Mouse (Mus musculus) small intestine, adult 2 months (tissue): ENCODE measurements at regions not wholly inside any gene's neighbourhood (a gene's known extent, or its start where the extent isn't known, plus 50 kb on each side); places are given as distances from the start of the nearest gene placed in this dataset.
"Not testable (repeated sequence)": the region's sequence is repeated elsewhere in the genome, so short reads cannot be mapped to it uniquely, and the experiment has no call there.

ENCODE experiments used
- H3K27ac ChIP-seq: fragments of 200-500 bp; 2 replicates; pipeline ENCODE4 v1.5.1; 2012; ENCODE audit warnings: low read depth, low read length, control low read depth, inconsistent platforms; ENCODE audit not compliant: insufficient read depth
- H3K27me3 ChIP-seq: fragments of 200-500 bp; 2 replicates; pipeline ENCODE4 v1.6.1; 2012; ENCODE audit warnings: mild to moderate bottlenecking, moderate library complexity, low read length, inconsistent platforms; ENCODE audit not compliant: control insufficient read depth, insufficient read depth
- H3K36me3 ChIP-seq: fragments of 200-500 bp; 2 replicates; pipeline ENCODE4 v1.6.1; 2012; ENCODE audit warnings: mild to moderate bottlenecking, low read length, control low read depth, inconsistent platforms; ENCODE audit not compliant: control insufficient read depth, insufficient read depth
- H3K4me1 ChIP-seq: fragments of 200-500 bp; 2 replicates; pipeline ENCODE4 v1.6.1; 2012; ENCODE audit warnings: low read length, inconsistent platforms, mixed read lengths; ENCODE audit not compliant: control insufficient read depth, insufficient read depth, insufficient read length
- H3K4me3 ChIP-seq: fragments of 200-500 bp; 2 replicates; pipeline ENCODE4 v1.5.1; 2012; ENCODE audit warnings: low read depth, mild to moderate bottlenecking, control low read depth, inconsistent platforms, low read length, moderate library complexity
- CTCF ChIP-seq: fragments of 200-500 bp; IDR thresholded peaks from 2 replicates; pipeline ENCODE4 v1.5.1; 2012; ENCODE audit warnings: low read depth, mild to moderate bottlenecking, control low read depth, inconsistent platforms, low read length, moderate library complexity, mixed read lengths; ENCODE audit not compliant: insufficient replicate concordance, insufficient read length; ENCODE audit errors: extremely low read depth
- POLR2A ChIP-seq: fragments of 200-500 bp; IDR thresholded peaks from 2 replicates; pipeline ENCODE4 v1.6.1; 2012; ENCODE audit warnings: low read depth, mild to moderate bottlenecking, control low read depth, inconsistent platforms, low read length, moderate library complexity
- WGBS: fragments of 180-500 bp; shearing (Covaris S2); methylation state at CpG from one replicate; pipeline ENCODE4 v1.1.7; 2018; 5-methylcytosine and 5-hydroxymethylcytosine counted together

GRCm38 (mm10) chr15:5817901-5818576, 481.5 kb upstream of the Dab2 start:
- WGBS = 59% methylated on average over 7 of the region's 7 CpGs
- H3K4me1 ChIP-seq = no peaks in the 10 kb centered on the region
- TF ChIP-seq CTCF (no peak), POLR2A (no peak)
- no peaks in the 10 kb centered on the region for H3K27me3 ChIP-seq
- no peak overlapping the region for H3K4me3 ChIP-seq
- H3K36me3 ChIP-seq = no peaks in the 10 kb centered on the region
- no peak overlapping the region for H3K27ac ChIP-seq

- Histone ChIP-seq H3K4me1 (no peaks in the 10 kb centered on the region), H3K27me3 (no peaks in the 10 kb centered on the region), H3K36me3 (no peaks in the 10 kb centered on the region), H3K27ac (no peak overlapping the region), H3K4me3 (no peak overlapping the region)
- WGBS = 59% methylated on average over 4 of the region's 4 CpGs
- no peak for TF ChIP-seq POLR2A
- no peak for TF ChIP-seq CTCF
Measured at GRCm38 (mm10) chr15:5839963-5840362, 459.6 kb upstream of the Dab2 start.

- not testable (repeated sequence) for H3K27ac ChIP-seq, H3K4me3 ChIP-seq, H3K4me1 ChIP-seq, H3K27me3 ChIP-seq, H3K36me3 ChIP-seq
- 92% methylated on average over 15 of the region's 15 CpGs for WGBS
Measured at GRCm38 (mm10) chr15:5841369-5842149, 458.0 kb upstream of the Dab2 start.

GRCm38 (mm10) chr15:5846571-5846970, 453.0 kb upstream of the Dab2 start:
- H3K27ac ChIP-seq = no peak overlapping the region
- no peak overlapping the region for H3K4me3 ChIP-seq
- no peaks in the 10 kb centered on the region for H3K36me3 ChIP-seq
- 87% methylated on average over 5 of the region's 5 CpGs for WGBS
- no peaks in the 10 kb centered on the region for H3K4me1 ChIP-seq
- H3K27me3 ChIP-seq = no peaks in the 10 kb centered on the region
- TF ChIP-seq POLR2A (no peak), CTCF (no peak)

GRCm38 (mm10) chr15:5847413-5848100, 452.0 kb upstream of the Dab2 start:
- no peak overlapping the region for H3K27ac ChIP-seq
- 94% methylated on average over 3 of the region's 3 CpGs for WGBS
- H3K27me3 ChIP-seq = no peaks in the 10 kb centered on the region
- H3K36me3 ChIP-seq = no peaks in the 10 kb centered on the region
- TF ChIP-seq POLR2A (no peak), CTCF (no peak)
- H3K4me1 ChIP-seq = no peaks in the 10 kb centered on the region
- no peak overlapping the region for H3K4me3 ChIP-seq

- no peaks in the 10 kb centered on the region for H3K36me3 ChIP-seq
- H3K27ac ChIP-seq = no peak overlapping the region
- no peaks in the 10 kb centered on the region for H3K4me1 ChIP-seq
- TF ChIP-seq CTCF (no peak), POLR2A (no peak)
- no peak overlapping the region for H3K4me3 ChIP-seq
- no peaks in the 10 kb centered on the region for H3K27me3 ChIP-seq
- 57% methylated on average over 3 of the region's 3 CpGs for WGBS
Measured at GRCm38 (mm10) chr15:5852523-5852922, 447.1 kb upstream of the Dab2 start.

- Histone ChIP-seq H3K27ac (no peak overlapping the region), H3K27me3 (no peaks in the 10 kb centered on the region), H3K4me1 (no peaks in the 10 kb centered on the region), H3K36me3 (no peaks in the 10 kb centered on the region), H3K4me3 (no peak overlapping the region)
- WGBS = 72% methylated on average over 12 of the region's 12 CpGs
- TF ChIP-seq POLR2A = no peak
- TF ChIP-seq CTCF = no peak
Measured at GRCm38 (mm10) chr15:5869289-5869688, 430.3 kb upstream of the Dab2 start.
